Mouse (Mus musculus): ENCODE data around the gene Pced1a. TPM values are rescaled to one million over a fixed set of nuclear protein-coding genes. Genes with fewer than 3 reads are reported as not detected.

Pced1a gene
- polyA plus RNA-seq, 1 experiment, result 15.7 TPM

DNA sequence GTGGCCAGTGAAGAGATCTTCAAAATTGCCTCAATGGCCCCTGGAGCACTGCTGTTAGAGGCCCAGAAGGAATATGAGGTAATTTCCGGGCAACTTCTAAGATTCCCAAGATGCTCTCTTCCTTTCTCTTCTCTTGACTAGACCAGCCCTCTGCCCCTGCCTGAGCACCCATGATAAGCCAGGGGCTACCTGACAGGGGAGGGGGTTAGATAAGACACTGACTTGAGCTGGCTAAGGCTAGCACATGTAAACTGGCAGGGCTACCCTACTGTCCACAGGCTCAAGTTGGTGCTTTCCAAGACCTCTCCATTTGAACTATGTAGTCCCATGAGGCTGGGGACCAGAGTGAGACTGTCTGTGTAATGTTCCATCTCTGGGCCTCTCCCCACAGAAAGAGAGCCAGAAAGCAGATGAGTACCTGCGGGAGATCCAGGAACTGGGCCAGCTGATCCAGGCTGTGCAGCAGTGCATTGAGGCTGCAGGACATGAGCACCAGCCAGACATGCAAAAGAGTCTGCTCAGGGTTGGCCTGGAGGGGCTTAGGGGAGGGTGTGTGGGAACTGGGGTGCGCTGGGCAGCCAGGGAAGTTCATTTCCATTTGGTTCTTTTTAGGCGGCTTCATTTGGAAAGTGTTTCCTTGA lies 15.5 kb upstream of the Pced1a start:
- Histone ChIP-seq H3K4me1 (ENCODE audit: control insufficient read depth, insufficient read depth, low read length) (no peaks in the 10 kb centered on the region), H3K4me3 (ENCODE audit: insufficient read depth, low read length) (no peak overlapping the region), H3K27ac (ENCODE audit: insufficient read depth, low read depth, low read length) (no peak overlapping the region)
- TF ChIP-seq POLR2A (IDR thresholded peaks at IDR 0.05; ENCODE audit: borderline replicate concordance, low read depth, low read length), result no peak
- no peak for TF ChIP-seq CTCF (IDR thresholded peaks at IDR 0.05; ENCODE audit: low read depth, low read length)

DNA sequence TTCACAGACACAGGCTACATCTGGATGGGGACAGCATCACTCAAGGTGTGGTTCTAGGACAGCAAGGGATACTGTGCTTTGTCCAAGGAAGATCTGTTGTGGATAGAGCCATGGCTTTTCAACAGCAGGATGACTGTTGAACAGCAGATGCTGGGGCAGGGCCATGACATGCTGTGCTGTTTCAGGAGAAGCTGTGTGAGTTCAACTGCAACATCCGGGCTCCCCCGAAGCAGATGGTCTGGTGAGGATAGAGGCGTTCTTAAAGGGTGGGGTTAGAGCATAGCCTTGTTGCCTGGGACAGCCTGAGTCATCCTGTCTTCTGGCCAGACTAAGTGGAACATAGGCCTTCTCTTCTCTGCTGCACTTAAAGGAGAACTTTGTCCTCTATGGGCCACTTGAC lies 14.4 kb upstream of the Pced1a start:
- no peak overlapping the region for H3K27ac ChIP-seq (ENCODE audit: insufficient read depth, low read depth, low read length)
- H3K4me3 ChIP-seq (ENCODE audit: insufficient read depth, low read length), result no peak overlapping the region
- no peak for TF ChIP-seq POLR2A (IDR thresholded peaks at IDR 0.05; ENCODE audit: borderline replicate concordance, low read depth, low read length)
- TF ChIP-seq CTCF (IDR thresholded peaks at IDR 0.05; ENCODE audit: low read depth, low read length), result no peak
- H3K4me1 ChIP-seq (ENCODE audit: control insufficient read depth, insufficient read depth, low read length), result no peaks in the 10 kb centered on the region

DNA sequence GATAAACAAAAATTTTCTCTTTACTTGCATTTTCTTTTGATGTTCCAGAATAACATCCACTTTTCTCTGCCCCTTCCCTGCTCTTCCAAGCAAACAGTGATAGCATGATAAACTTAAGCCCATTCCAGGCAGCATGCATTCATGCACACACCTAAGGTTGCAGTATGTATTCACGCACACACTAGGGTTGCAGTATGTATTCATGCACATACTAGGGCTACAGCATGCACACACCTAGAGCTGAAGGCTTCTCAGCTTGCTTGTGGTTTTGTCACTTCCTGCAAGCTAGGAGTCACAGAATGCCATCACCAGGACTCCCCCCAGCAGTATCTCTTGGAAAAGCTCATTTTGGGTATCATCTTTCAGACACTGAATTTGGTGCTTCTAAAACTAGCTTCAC lies 12.3 kb upstream of the Pced1a start:
- no peaks in the 10 kb centered on the region for H3K4me1 ChIP-seq (ENCODE audit: control insufficient read depth, insufficient read depth, low read length)
- no peak overlapping the region for H3K4me3 ChIP-seq (ENCODE audit: insufficient read depth, low read length)
- no peak overlapping the region for H3K27ac ChIP-seq (ENCODE audit: insufficient read depth, low read depth, low read length)
- no peak for TF ChIP-seq CTCF (IDR thresholded peaks at IDR 0.05; ENCODE audit: low read depth, low read length)
- TF ChIP-seq POLR2A (IDR thresholded peaks at IDR 0.05; ENCODE audit: borderline replicate concordance, low read depth, low read length), result no peak

DNA sequence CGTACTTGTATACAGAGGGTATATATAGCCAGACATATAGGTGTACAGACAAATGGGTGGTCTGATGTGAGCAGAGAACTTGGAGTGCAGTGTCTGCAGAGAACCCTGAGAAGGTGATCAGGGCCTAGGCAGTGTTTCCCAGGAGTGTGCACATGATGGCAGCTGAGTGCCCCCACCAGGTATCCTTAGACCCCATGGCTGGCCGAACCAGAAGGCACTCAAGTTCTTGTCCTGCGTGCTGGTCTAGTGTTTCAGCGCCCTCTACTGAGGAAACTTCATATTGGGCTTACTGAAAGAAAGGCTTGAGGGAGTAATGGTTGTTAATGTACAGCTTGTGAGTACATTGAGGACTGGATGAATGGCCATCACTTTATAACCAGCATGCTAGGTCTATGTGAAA lies 8.7 kb upstream of the Pced1a start:
- TF ChIP-seq CTCF (IDR thresholded peaks at IDR 0.05; ENCODE audit: low read depth, low read length) (peak; percentile 54; the same call in 1 of the 2 replicates), POLR2A (IDR thresholded peaks at IDR 0.05; ENCODE audit: borderline replicate concordance, low read depth, low read length) (no peak)
- Histone ChIP-seq H3K4me1 (ENCODE audit: control insufficient read depth, insufficient read depth, low read length) (peaks cover 2% of the 10 kb centered on the region; the same call in 1 of the 2 replicates), H3K27ac (ENCODE audit: insufficient read depth, low read depth, low read length) (no peak overlapping the region), H3K4me3 (ENCODE audit: insufficient read depth, low read length) (no peak overlapping the region)

DNA sequence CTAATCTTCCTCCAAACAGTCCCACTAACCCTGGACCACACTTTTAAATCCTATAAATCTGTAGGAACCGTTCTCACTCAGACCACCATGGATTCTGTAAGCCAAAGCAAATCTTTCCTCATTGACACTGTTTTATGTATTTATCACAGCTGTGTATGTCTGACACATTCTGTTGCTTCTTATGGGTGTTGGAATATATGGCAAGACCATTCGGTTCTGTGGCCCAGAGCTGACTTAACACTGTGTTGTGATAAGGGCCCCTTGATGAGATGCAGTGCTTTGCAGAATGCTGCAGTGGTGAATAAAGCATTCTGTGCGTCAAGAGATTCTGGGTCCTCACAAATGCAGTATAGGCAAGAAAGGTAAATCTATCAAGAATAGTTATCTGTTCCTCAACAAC lies 7.7 kb upstream of the Pced1a start:
- H3K4me3 ChIP-seq (ENCODE audit: insufficient read depth, low read length), result no peak overlapping the region

DNA sequence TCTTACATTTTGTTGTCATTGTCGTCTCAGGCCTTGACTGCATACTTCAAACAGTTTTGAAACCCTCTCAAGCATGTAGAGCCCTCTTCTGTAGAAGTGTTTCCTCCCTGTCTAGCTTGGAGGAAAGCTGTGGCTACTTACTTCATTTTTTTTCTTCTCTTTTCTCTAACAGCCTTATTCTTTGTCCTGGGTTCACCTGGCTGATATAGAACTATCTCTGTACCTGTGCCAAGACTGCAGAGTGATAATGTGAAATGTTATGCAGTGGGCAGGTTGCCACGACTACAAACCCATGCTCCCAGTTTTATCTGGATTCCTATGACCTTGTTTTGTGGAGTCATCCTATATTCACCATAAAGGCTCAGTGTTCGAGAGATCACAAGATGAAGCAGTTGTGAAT lies 6.0 kb upstream of the Pced1a start:
- Histone ChIP-seq H3K27ac (ENCODE audit: insufficient read depth, low read depth, low read length) (no peak overlapping the region), H3K4me1 (ENCODE audit: control insufficient read depth, insufficient read depth, low read length) (peaks cover 11% of the 10 kb centered on the region), H3K4me3 (ENCODE audit: insufficient read depth, low read length) (no peak overlapping the region)
- TF ChIP-seq POLR2A (IDR thresholded peaks at IDR 0.05; ENCODE audit: borderline replicate concordance, low read depth, low read length) (no peak), CTCF (IDR thresholded peaks at IDR 0.05; ENCODE audit: low read depth, low read length) (no peak)

More for the DNA sequence above, 7.7 kb upstream of the Pced1a start:
- Histone ChIP-seq H3K27ac (ENCODE audit: insufficient read depth, low read depth, low read length) (no peak overlapping the region), H3K4me1 (ENCODE audit: control insufficient read depth, insufficient read depth, low read length) (peaks cover 4% of the 10 kb centered on the region; the same call in 1 of the 2 replicates)
- TF ChIP-seq POLR2A (IDR thresholded peaks at IDR 0.05; ENCODE audit: borderline replicate concordance, low read depth, low read length) (no peak), CTCF (IDR thresholded peaks at IDR 0.05; ENCODE audit: low read depth, low read length) (no peak)

DNA sequence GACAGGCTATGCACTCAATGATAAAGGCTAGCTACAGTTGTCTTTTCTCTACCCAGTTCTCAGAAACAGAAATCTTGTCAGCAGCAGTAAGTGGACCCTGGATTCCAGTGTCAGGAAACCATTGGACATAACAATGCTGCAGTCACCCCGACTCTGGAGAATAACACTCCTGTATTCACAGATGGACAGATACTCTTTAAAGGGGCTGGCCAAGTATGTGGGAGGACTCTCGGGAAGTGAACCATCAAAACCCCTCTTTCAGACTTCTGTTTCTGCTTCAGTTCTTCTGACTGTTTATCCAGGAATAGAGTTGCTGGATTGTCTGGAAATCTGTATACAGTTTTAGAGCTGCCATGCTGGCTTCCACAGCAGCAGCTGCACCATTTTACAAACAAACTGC lies 5.3 kb upstream of the Pced1a start:
- H3K4me1 ChIP-seq (ENCODE audit: control insufficient read depth, insufficient read depth, low read length), result peaks cover 13% of the 10 kb centered on the region

DNA sequence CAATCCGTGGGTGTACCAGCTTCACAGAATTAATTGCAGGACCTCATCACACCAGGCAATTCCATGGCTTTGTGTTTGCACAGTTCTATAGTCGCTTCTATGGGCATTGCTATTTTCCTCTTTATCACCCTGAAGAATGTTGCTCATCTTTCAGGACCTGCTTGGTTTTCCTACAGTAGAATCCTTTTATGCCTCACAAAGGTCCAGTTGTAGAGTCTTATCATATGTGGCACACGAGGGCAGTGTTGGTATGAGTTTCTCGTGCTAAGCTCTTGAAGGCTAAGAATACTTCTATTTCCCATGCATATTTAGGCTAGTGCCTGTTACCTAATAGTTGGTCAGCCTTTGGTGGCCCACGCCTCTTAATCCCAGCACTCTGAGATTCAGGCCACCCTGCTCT lies 611 bp upstream of the Pced1a start:
- no peak for TF ChIP-seq POLR2A (IDR thresholded peaks at IDR 0.05; ENCODE audit: borderline replicate concordance, low read depth, low read length)
- TF ChIP-seq CTCF (IDR thresholded peaks at IDR 0.05; ENCODE audit: low read depth, low read length), result no peak
- peaks cover 23% of the 10 kb centered on the region for H3K4me1 ChIP-seq (ENCODE audit: control insufficient read depth, insufficient read depth, low read length)
- peak overlapping the region; percentile 86 for H3K27ac ChIP-seq (ENCODE audit: insufficient read depth, low read depth, low read length)
- peak overlapping the region; percentile 96 for H3K4me3 ChIP-seq (ENCODE audit: insufficient read depth, low read length)

More for the DNA sequence above, 5.3 kb upstream of the Pced1a start:
- TF ChIP-seq CTCF (IDR thresholded peaks at IDR 0.05; ENCODE audit: low read depth, low read length) (no peak), POLR2A (IDR thresholded peaks at IDR 0.05; ENCODE audit: borderline replicate concordance, low read depth, low read length) (no peak)
- H3K27ac ChIP-seq (ENCODE audit: insufficient read depth, low read depth, low read length), result no peak overlapping the region
- no peak overlapping the region for H3K4me3 ChIP-seq (ENCODE audit: insufficient read depth, low read length)

DNA sequence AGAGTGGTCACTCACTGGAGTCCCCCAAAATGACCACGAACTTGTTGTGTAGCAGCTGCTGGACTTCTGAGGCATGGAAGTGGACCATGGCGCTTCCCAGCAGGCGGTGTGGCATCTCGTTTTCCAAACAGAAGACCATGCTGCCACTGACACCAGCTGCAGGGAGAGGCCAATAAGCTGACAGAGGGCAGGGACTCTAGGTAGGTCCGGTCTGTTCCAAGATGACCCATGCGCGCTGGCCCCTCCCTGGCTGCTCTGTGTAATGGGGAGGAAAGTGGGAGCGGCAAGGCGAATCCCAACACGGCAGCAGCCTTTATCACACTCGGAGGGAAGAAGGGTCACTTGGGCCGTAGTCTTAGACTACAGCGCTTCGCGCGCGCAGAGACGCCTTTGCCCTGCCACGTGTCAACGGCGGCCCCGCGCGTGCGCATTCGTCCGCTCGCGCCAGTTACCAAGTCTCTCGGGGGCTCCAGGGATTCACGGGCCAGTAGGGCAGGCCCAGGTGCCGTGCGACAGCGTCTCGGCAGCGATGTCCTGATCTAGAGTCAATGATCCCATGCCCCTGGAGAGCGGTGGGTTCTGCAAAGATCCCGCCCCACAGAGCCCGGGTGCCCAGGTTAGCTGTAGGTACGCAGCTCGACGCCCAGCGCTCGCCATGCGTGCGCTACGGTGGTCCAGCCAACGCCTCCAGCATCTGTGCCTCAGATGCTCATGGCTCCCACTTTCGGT lies 940 bp downstream of the Pced1a start:
- Histone ChIP-seq H3K4me1 (ENCODE audit: control insufficient read depth, insufficient read depth, low read length) (peaks cover 21% of the 10 kb centered on the region), H3K4me3 (ENCODE audit: insufficient read depth, low read length) (peak overlapping the region; percentile 96), H3K27ac (ENCODE audit: insufficient read depth, low read depth, low read length) (peak overlapping the region; percentile 71)
- TF ChIP-seq CTCF (IDR thresholded peaks at IDR 0.05; ENCODE audit: low read depth, low read length) (no peak), POLR2A (IDR thresholded peaks at IDR 0.05; ENCODE audit: borderline replicate concordance, low read depth, low read length) (no peak)

All from bone marrow macrophage, adult 2 months (primary cell).